Mouse (Mus musculus) heart, postnatal 4 days (tissue): ENCODE measurements around the gene Shisa5. TPM values are rescaled to one million over a fixed set of nuclear protein-coding genes. Genes with fewer than 3 reads are reported as not detected.

Experiments used
- DNase-seq: peaks from one replicate; pipeline ENCODE4 v3.0.0; 2021
- total RNA-seq, 2 experiments: library from RNA; stranded (reverse); gene quantifications; 2 replicates each; pipeline ENCODE4 v1.2.3; 2021

Gene Shisa5
- total RNA-seq, 2 experiments from 2014 or later = 48.2 to 50.4 TPM

DNA sequence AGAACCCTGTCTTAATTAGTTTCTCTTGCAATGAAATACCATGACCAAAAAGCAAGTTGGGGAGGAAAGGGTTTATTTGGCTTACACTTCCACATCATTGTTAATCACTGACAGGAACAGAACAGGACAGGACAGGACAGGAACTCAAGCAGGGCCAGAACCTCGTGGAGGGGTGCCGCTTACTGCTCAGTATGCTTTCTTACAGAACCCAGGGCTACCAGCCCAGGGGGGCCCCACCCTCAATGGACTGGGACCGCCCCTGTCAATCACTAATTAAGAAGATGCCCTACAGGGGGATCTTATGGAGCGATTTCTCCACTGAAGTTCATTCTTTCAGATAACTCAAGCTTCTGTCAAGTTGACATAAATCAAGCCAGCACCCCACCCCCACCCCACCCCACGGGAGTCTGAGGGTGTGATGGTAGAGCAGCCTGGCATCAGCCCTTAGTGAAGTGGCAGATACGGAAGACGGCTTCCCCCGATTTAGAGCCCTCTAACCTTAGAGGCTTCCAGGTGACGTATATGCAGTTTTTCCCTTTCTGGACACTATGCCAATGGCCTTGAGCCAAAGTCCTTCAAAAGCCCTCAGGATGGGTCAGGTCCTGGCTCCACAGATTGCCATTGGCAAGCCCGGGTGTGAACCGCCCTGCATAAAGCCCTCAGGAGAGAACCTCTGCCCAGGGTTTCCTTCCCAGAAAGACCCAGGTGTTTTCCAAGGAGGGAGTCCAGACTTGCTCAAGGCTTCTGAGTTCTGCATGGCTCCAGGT lies 55.6 kb downstream of the Shisa5 start:
- DNase-seq = peak; percentile 70

DNA sequence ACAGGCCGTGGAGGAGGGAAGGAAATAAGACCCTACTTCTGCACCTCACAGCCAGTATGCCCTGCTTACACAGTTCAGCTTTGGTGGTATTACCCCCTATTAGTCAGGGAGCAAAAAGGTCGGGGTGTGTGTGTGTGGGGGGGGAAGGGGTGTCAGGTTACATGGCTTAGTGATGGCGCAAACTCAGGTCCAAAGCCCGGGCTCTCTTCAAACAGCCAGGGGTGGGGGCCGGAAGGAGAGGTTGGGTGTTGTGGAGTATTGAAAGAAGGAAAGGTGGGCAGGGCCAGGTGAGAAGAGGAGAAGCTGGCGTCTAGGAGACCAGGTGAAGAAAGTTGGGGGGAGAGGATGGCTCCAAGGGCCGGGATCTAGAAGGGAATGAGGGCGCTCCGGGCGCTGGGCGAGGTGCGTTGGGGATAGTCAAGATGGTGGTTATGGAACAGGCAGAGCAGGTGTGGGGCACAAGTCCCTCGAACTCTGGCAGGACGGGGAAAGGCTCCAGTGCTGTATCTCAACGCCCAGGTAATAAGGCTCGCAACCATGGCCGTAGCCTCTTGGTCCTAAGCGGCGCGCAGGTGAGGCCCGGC lies 56.3 kb downstream of the Shisa5 start:
- DNase-seq = no peak

DNA sequence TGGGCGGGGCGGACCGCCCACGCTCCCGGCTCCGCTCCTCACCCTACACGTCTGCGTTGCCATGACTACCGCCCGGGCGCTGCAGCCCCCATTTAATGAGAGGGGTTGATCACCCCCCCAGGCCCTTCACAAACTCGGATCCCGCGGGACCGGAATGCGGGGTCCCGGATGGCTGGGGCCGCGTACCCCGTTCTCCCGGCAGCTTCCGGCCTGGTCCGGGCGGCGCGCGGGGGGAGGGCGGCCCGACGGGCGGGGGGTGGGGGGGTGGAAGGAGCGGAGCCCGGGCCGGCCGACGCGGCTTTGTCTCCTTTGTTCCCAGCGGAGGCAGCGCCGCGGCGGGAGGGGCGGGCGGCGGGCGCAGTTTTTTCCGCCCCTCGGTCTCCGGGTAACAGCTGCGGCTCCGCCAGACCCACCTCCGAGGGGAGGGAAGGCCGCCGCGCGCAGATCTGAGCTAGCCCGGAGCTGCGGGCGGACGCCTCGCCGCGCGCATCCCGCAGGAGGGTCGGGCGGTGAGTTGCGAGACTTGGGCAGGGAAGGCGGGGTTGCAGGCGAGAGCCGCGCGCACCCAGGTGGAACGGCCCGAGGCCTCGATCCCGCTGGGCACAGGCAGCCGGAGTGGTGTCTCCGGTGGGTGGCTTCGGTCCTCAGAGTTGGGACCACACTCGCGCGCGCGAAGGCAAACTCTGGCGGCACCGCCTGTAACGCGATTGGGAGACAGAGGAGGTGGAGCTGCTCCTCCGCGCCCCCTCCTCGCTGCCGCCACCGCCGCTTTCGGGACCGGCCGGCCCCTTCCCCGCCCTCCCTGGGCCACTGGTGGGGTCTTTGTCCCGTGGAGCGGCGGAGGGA lies 57.0 kb downstream of the Shisa5 start, which contains the start of gene Plxnb1:
Plxnb1 (plus strand) TSS at position 253 of the 846 bp plus-strand sequence.
- peak; percentile 80 for DNase-seq

DNA sequence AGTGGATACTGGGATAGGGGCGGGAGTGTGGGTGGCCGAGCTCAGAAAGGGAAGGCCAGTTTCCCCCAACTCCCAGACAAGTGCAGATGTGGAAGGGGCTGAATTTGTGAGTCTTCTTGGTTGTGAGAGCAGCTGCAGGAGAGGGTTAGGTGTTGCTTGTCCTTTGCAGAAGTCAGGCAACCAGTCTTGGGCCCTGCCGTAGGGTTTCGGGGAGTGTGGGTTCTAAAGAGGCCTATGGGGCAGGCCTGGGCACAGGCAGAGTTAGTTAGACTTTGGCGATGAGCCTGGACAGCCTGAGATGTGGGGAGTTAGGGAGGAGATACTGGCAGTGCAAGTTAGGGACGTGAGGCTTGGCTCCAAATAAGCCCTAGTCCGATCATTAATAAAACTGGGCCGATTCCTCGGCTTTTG lies 57.9 kb downstream of the Shisa5 start:
- peak; percentile 36 for DNase-seq

DNA sequence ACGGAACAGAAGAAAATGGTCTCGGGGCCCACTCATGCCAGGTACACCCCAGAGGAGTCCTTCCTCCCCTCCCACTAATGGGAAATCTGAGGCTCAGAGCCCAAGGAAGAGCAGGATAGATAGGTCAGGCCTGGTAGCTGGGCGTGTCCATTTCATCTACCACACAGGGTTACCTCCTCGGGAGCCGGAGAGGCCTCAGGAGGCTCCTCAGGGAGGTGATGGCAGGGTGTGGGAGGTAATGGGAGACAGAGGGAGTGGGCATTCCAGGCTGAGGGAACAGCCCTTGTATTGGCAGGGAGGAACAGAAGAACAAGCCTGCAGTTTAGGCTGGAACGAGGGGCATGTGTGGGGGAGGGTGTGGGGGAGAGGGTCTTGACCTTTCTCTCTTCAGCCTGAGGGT lies 58.5 kb downstream of the Shisa5 start:
- no peak for DNase-seq

DNA sequence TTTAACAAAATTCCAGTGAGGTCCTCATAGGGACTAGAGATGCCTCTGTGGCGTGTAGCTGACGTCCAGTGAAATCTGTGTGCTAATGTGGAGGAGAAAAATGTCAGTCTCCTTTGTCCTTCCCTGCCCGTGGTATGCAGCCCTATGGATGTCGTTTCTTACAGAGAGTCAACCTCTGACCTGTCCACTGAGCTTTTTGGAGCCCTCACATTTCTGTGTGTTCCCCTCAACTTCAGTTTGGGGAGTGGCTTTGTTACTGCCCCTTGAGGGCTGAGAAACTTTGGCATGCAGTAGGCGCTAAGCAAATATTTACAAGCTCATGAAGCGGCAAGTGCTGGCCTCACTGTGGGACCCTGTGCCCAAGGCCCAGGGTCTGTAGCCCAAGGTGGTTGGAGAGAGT lies 58.9 kb downstream of the Shisa5 start:
- no peak for DNase-seq

DNA sequence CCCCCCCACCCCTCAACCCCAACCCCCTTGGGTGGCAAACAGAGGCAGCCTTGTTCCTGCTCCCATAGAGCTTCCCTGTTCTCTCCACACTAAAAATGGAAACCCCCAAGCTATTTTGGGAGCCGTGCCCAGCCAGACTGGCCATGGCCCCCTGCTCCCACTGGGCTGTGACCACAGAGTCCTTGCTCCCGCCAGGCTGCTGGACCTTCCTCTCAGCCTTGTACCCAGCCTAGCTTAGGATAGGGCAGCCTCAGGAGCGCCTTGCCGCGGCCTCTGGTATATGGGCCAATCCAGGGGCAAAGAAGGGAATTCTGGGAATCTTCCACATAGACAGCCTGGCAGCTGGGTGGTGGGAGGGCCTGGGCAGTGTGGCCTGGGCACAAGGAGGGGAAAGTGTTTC lies 59.5 kb downstream of the Shisa5 start:
- DNase-seq = peak; percentile 70

DNA sequence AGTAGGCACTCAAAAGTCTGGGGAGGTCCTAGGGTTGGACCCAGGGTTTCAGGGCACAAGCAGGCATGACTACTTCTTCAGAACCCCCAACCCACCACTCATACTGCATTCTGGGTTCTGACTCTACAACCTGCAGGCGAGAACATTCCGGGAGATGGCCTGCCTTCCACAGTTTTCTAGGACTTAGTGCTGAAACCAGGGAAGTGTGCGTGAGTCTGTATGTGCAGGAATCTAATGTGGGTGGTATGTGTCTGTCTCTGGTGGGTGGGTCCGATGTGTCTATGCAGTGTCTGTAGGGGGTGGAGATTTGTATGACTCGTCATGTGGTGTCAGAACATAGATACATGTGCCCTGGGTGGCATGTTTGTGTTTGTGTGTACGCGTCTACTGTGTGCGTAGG lies 60.0 kb downstream of the Shisa5 start:
- no peak for DNase-seq

DNA sequence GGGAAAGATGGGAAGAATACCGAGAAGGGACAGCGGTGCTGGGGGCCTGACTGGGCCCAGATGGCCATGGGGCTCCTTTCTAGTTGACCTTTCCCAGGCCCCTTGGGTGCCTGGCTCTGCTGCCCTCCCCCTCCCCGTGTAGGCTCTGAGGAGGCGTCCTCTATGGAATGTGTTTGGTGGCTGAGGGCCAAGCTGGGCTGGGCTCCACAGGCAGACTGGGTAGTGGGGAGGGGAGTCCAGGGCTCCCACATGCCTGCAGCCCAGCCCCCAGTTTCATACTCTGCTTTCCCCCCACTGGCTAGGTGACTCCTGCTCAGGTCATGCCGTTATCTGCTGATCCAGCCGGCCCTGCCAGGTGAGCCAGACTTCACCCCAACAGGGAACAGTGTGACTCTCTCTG lies 60.6 kb downstream of the Shisa5 start:
- DNase-seq = peak; percentile 84

DNA sequence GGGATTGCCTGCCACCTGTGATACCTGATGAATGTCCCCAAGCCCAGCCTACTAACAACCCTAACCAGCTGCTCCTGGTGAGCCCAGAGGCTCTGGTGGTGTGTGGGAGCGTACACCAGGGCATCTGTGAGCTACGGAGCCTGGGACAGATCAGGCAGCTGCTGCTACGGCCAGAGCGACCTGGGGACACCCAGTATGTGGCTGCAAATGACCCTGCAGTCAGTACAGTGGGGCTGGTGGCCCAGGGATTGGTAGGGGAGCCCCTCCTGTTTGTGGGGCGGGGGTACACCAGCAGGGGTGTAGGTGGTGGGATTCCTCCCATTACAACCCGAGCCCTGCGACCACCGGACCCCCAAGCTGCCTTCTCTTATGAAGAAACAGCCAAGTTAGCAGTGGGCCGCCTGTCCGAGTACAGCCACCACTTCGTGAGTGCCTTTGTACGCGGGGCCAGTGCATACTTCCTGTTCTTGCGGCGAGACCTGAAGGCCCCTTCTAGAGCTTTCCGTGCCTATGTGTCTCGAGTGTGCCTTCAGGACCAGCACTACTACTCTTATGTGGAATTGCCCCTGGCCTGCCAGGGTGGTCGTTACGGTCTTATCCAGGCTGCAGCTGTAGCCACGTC lies 62.1 kb downstream of the Shisa5 start:
- no peak for DNase-seq

DNA sequence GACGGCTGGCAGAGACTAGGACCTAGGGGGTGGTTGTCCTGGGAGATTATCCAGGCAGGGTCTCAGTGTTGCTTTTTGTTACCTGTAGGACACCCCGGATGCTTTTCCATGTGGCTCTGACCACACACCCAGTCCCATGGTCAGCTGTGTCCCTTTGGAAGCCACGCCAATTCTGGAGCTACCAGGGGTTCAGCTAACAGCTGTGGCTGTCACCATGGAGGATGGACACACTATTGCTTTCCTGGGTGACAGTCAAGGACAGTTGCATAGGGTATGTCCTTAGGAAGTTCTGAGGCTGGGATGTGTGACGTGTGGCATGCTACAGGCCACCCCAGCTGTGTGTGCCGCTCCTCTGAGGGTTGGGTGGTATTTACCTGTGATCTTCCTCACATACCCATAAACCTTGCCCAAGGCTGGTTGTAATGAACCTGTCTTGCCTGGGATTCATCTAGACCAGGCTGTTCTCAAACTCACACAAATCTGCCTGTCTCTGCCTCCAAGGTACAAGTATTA lies 63.6 kb downstream of the Shisa5 start:
- no peak for DNase-seq

DNA sequence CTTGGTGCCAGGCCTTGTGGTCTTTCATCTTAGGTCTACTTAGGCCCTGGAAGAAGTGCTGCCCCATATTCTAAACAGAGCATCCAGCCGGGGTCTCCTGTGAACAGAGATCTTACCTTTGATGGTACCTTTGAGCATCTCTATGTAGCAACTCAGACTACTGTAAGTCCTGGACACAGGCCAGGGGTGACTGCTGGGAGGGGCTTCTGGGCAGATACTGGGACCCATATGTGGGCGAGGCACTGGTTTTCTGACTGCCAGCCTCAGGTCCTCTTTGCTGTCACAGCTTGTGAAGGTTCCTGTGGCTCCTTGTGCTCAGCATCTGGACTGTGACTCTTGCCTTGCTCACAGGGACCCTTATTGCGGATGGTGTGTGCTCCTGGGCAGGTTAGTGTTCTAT lies 64.2 kb downstream of the Shisa5 start:
- no peak for DNase-seq

DNA sequence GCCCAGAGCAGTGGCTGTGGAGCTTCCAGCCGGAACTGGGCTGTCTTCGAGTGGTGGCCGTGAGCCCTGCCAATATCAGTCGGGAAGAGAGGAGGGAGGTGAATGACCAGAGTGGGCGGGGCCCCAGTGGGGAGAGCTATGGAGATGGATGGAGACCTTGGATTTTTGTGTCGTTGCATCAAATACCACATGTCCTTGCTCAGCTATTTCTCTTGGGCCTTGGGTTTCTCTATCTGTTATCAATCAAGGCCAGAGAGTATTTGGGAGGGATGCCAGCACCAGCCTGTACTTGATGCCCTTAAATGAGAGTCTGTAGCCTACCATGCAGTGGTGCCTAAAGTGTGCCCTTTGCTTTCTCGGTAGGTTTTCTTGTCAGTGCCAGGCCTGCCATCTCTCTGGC lies 64.9 kb downstream of the Shisa5 start:
- DNase-seq = peak; percentile 42

DNA sequence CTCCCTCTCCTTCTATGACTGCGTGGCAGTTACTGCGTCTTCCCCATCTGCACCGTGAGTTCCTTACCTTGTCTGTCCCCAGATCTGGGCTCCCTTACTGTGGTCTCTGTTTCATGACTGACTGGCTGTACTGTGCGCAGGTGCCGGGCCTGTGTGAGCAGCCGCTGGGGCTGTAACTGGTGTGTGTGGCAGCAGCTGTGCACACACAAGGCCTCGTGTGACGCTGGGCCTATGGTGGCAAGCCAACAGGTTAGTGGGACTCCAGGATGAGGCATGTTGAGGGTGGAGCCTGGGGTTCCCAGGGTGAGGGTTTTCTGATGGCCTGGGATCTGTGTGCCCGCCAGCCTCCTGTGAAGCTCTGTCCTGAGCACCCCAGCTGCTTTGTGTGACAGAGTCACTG lies 65.7 kb downstream of the Shisa5 start:
- no peak for DNase-seq

DNA sequence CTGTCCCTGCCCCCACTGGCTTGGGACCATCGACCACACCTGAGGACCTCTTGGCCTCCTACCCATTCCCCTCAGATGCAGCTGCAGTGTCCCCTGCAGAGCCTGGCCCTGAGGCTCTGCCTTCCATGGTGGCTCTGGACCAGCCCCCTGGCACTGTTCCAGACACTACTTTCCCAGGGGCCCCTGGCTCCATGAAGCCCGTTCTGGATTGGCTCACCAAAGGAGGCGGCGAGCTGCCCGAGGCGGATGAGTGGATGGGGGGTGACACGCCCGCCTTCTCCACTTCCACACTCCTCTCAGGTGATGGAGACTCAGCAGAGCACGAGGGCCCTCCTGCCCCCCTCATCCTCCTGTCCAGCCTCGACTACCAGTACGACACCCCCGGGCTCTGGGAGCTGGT lies 66.6 kb downstream of the Shisa5 start:
- peak; percentile 60 for DNase-seq

DNA sequence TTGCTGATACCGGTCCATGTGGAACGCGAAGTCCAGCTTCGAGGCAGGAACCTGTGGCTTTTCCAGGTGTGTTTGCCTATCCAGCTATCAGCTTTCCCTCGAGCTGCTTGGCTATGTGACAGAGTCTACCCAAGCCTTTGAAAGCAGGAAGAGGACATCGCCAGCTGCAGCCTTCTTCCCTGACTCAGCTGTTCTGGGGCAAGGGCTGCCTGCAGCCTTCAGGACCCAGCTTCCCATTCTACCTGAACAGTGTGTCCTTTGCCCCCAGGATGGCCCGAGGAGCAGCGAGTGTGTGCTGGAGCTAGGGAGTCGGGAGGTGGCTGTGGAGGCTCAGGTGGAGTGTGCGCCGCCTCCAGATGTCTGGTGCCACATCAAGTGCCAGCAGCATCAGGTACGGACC lies 67.3 kb downstream of the Shisa5 start:
- DNase-seq = no peak

DNA sequence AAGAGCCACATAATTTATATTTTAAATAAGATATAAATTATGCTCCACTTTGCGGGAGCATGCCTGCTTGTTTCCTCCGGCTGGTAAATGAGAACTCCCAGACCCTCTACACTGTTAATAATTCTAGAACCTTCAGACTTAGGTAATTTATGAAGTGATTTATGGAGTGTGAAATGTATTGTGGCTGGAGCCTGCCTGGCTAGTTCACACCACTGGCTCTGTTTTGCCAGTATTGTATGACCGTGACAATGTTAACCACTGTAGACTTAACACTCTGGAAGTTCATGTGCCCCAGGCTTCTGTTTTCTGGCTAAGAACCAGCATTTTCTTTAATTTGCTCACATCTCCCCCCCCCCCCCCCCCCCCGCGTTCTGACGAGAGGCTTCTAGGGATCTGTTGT lies 69.0 kb downstream of the Shisa5 start:
- no peak for DNase-seq

Other genes starting within 250 kb of the Shisa5 start
- 1 to 10 TPM; 8.1 to 8.2 TPM for gene Nckipsd, start 230.2 kb upstream of the Shisa5 start, total RNA-seq
- gene Celsr3, start 212.2 kb upstream of the Shisa5 start, total RNA-seq = under 1 TPM; 0.07 TPM
- 10 to 100 TPM in 1 of 2 experiments, 1 to 10 TPM in 1; 8.4 to 10.1 TPM for gene Slc26a6, start 185.3 kb upstream of the Shisa5 start, total RNA-seq
- gene Tmem89, start 123.9 kb upstream of the Shisa5 start, total RNA-seq = not detected
- gene Uqcrc1, start 101.9 kb upstream of the Shisa5 start, total RNA-seq = 1,000 to 10,000 TPM; 1,397 to 1,461 TPM
- 1 to 10 TPM in 1 of 2 experiments, under 1 TPM in 1; 0.81 to 1.3 TPM for gene Col7a1, start 85.0 kb upstream of the Shisa5 start, total RNA-seq
- gene Ucn2, start 52.6 kb upstream of the Shisa5 start, total RNA-seq = not detected
- 1 to 10 TPM; 3.4 TPM for gene Pfkfb4, start 46.8 kb upstream of the Shisa5 start, total RNA-seq
- 1 to 10 TPM; 9.1 to 9.3 TPM for gene Trex1, start 21.2 kb downstream of the Shisa5 start, total RNA-seq
- gene Atrip, start 35.6 kb downstream of the Shisa5 start, total RNA-seq = 10 to 100 TPM; 10.4 to 11.1 TPM
- gene Ccdc51, start 43.9 kb downstream of the Shisa5 start, total RNA-seq = 10 to 100 TPM; 11.5 to 12.2 TPM
- gene Tma7, start 44.0 kb downstream of the Shisa5 start, total RNA-seq = 100 to 1,000 TPM; 294 to 307 TPM
- gene Plxnb1, start 56.8 kb downstream of the Shisa5 start, total RNA-seq = 10 to 100 TPM; 31.0 to 31.5 TPM
- gene Fbxw21, start 123.5 kb downstream of the Shisa5 start, total RNA-seq = not detected
- gene Fbxw13, start 157.4 kb downstream of the Shisa5 start, total RNA-seq = not detected
- not detected for gene Fbxw20, start 196.2 kb downstream of the Shisa5 start, total RNA-seq
- gene Fbxw14, start 249.1 kb downstream of the Shisa5 start, total RNA-seq = not detected